Mouse (Mus musculus) ES-Bruce4 (cell line): ENCODE data around the gene B4galt7.
"Not testable (repeated sequence)": the region's sequence is repeated elsewhere in the genome, so short reads cannot be mapped to it uniquely, and the experiment has no call there.

Source experiments
- CTCF ChIP-seq: IDR thresholded peaks from one replicate; pipeline ENCODE4 v1.8.1; 2011; ENCODE audit warnings: low read depth, low read length
- EP300 ChIP-seq: IDR thresholded peaks from 2 replicates; pipeline ENCODE4 v1.6.1; 2011; ENCODE audit warnings: low read depth, low read length; ENCODE audit not compliant: insufficient read depth
- POLR2A ChIP-seq: IDR thresholded peaks from one replicate; pipeline ENCODE4 v1.8.1; 2011; ENCODE audit warnings: low read length; ENCODE audit not compliant: insufficient read depth

- not testable (repeated sequence) for TF ChIP-seq POLR2A, EP300, CTCF
Measured at GRCm38 (mm10) chr13:55568524-55568923, 31.2 kb upstream of the B4galt7 start.
